17 mouse cellular contexts compared by ENCODE assay signal in genomic region chr6:119047340-119047739, GRCm38 (mm10).
"Had no signal": no experiment of that assay in that cellular context is flagged by ENCODE, and none has a peak within 500 bp of the region (broad histone marks: within the 10 kb centered on the region; RNA-seq: fewer than 3 reads in every experiment).

No protein-coding gene starts in this region.

- H3K4me1 ChIP-seq: liver, embryonic 15.5 days; megakaryocyte, embryonic 14.5 days; neural tube, embryonic 12.5 days had no signal

- H3K9me3 ChIP-seq: liver, embryonic 15.5 days; lung, embryonic 15.5 days; megakaryocyte, embryonic 14.5 days; midbrain, embryonic 13.5 days; neural tube, embryonic 12.5 days; stomach, embryonic 15.5 days had no signal

- H3K4me2 ChIP-seq: liver, embryonic 15.5 days; lung, embryonic 15.5 days; midbrain, embryonic 13.5 days; neural tube, embryonic 12.5 days; stomach, embryonic 15.5 days had no signal

- H3K27ac ChIP-seq: liver, embryonic 15.5 days; lung, embryonic 15.5 days; macrophage; midbrain, embryonic 13.5 days; neural tube, embryonic 12.5 days; stomach, embryonic 15.5 days; stomach, postnatal 0 days had no signal

- H3K27me3 ChIP-seq: lung, embryonic 15.5 days; midbrain, embryonic 13.5 days; neural tube, embryonic 12.5 days; stomach, embryonic 15.5 days had no signal

- DNase-seq: liver, postnatal 0 days; lung, adult 2 months; lung, postnatal 14 days; lung, postnatal 36 days; right cerebral cortex, postnatal 14 days; thymus, adult 2 months; thymus, postnatal 14 days; thymus, postnatal 36 days had no signal

- H3K4me3 ChIP-seq: liver, embryonic 15.5 days; lung, embryonic 15.5 days; megakaryocyte, embryonic 14.5 days; midbrain, embryonic 13.5 days; neural tube, embryonic 12.5 days; stomach, embryonic 15.5 days had no signal

- H3K9ac ChIP-seq: liver, embryonic 15.5 days; liver, postnatal 0 days; lung, embryonic 15.5 days; midbrain, embryonic 13.5 days; neural tube, embryonic 12.5 days; stomach, embryonic 15.5 days had no signal

- H3K36me3 ChIP-seq: liver, embryonic 15.5 days; lung, embryonic 15.5 days; midbrain, embryonic 13.5 days; neural tube, embryonic 12.5 days; stomach, embryonic 15.5 days had no signal

- ATAC-seq: liver, postnatal 0 days; lung, postnatal 0 days; midbrain, embryonic 13.5 days had no signal
